Mouse (Mus musculus): Measurements from ENCODE around the gene Zmat5. TPM values are rescaled to one million over a fixed set of nuclear protein-coding genes. Genes with fewer than 3 reads are reported as not detected.

Zmat5 gene
- polyA plus RNA-seq, 1 experiment from 2014 or later, result 76.5 TPM

Other genes starting within 250 kb of the Zmat5 start
- 26.1 and 27.4 TPM in 2 replicates for gene Mtmr3, start 109.8 kb upstream of the Zmat5 start, polyA plus RNA-seq (2015; fragmentation: Nextera tagmentation; extraction: Ambion mirVana)
- gene Gm11032, start 84.6 kb upstream of the Zmat5 start, polyA plus RNA-seq (2015; fragmentation: Nextera tagmentation; extraction: Ambion mirVana), result not detected in 2 replicates
- gene Ascc2, start 66.9 kb upstream of the Zmat5 start, polyA plus RNA-seq (2015; fragmentation: Nextera tagmentation; extraction: Ambion mirVana), result 34.1 and 35.9 TPM in 2 replicates
- 806 and 839 TPM in 2 replicates for gene Uqcr10, start 336 bp upstream of the Zmat5 start, polyA plus RNA-seq (2015; fragmentation: Nextera tagmentation; extraction: Ambion mirVana)
- 0.14 and 0.28 TPM in 2 replicates for gene Cabp7, start 42.1 kb downstream of the Zmat5 start, polyA plus RNA-seq (2015; fragmentation: Nextera tagmentation; extraction: Ambion mirVana)
- gene Nf2, start 144.9 kb downstream of the Zmat5 start, polyA plus RNA-seq (2015; fragmentation: Nextera tagmentation; extraction: Ambion mirVana), result 40.1 and 41.6 TPM in 2 replicates
- 30.1 and 31.5 TPM in 2 replicates for gene Nipsnap1, start 169.3 kb downstream of the Zmat5 start, polyA plus RNA-seq (2015; fragmentation: Nextera tagmentation; extraction: Ambion mirVana)
- gene Thoc5, start 190.6 kb downstream of the Zmat5 start, polyA plus RNA-seq (2015; fragmentation: Nextera tagmentation; extraction: Ambion mirVana), result 29.6 and 30.7 TPM in 2 replicates
- 0.26 TPM in 2 replicates for gene Nefh, start 243.4 kb downstream of the Zmat5 start, polyA plus RNA-seq (2015; fragmentation: Nextera tagmentation; extraction: Ambion mirVana)

Measured in lung, embryonic 16.5 days (tissue).